Mouse (Mus musculus): Measurements from ENCODE around the gene Mettl2. TPM values are rescaled to one million over a fixed set of nuclear protein-coding genes. Genes with fewer than 3 reads are reported as not detected.

Gene Mettl2
- polyA plus RNA-seq, 1 experiment, result 17.2 TPM

- DNase-seq (ENCODE audit: low read depth), result no peak
These were observed 27.0 kb downstream of the Mettl2 start for GRCm38 (mm10) chr11:105153068-105153833.

- no peak for DNase-seq (ENCODE audit: low read depth)
These were observed 29.7 kb downstream of the Mettl2 start for GRCm38 (mm10) chr11:105155915-105156314.

- DNase-seq (ENCODE audit: low read depth), result no peak
These were observed 30.6 kb downstream of the Mettl2 start for GRCm38 (mm10) chr11:105156748-105157267.

GRCm38 (mm10) chr11:105158047-105158446 is 31.8 kb downstream of the Mettl2 start:
- no peak for DNase-seq (ENCODE audit: low read depth)

- DNase-seq (ENCODE audit: low read depth), result no peak
These were observed 33.6 kb downstream of the Mettl2 start for GRCm38 (mm10) chr11:105159673-105160360.

- no peak for DNase-seq (ENCODE audit: low read depth)
These were observed 35.2 kb downstream of the Mettl2 start for GRCm38 (mm10) chr11:105161411-105161810.

GRCm38 (mm10) chr11:105164516-105165510 is 38.6 kb downstream of the Mettl2 start:
- DNase-seq (ENCODE audit: low read depth), result no peak

- no peak for DNase-seq (ENCODE audit: low read depth)
These were observed 40.6 kb downstream of the Mettl2 start for GRCm38 (mm10) chr11:105166780-105167179.

- no peak for DNase-seq (ENCODE audit: low read depth)
These were observed 52.3 kb downstream of the Mettl2 start, which contains the start of gene Tlk2 for GRCm38 (mm10) chr11:105178516-105178915. TSS of gene Tlk2 (plus strand) at chr11:105178807.

GRCm38 (mm10) chr11:105179523-105179922 is 53.3 kb downstream of the Mettl2 start:
- no peak for DNase-seq (ENCODE audit: low read depth)

GRCm38 (mm10) chr11:105180471-105181091 is 54.4 kb downstream of the Mettl2 start:
- DNase-seq (ENCODE audit: low read depth), result no peak

- DNase-seq (ENCODE audit: low read depth), result no peak
These were observed 55.0 kb downstream of the Mettl2 start for GRCm38 (mm10) chr11:105181126-105181637.

- no peak for DNase-seq (ENCODE audit: low read depth)
These were observed 55.6 kb downstream of the Mettl2 start for GRCm38 (mm10) chr11:105181689-105182460.

- no peak for DNase-seq (ENCODE audit: low read depth)
These were observed 56.2 kb downstream of the Mettl2 start for GRCm38 (mm10) chr11:105182461-105182855.

GRCm38 (mm10) chr11:105184678-105185077 is 58.5 kb downstream of the Mettl2 start:
- no peak for DNase-seq (ENCODE audit: low read depth)

Other genes starting within 250 kb of the Mettl2 start
- gene Efcab3, start 62.8 kb upstream of the Mettl2 start, polyA plus RNA-seq (2012; rRNA removed), result 0.16 TPM in 1 of 2 replicates, not detected in the other
- gene Gm10842, start 20.5 kb downstream of the Mettl2 start, polyA plus RNA-seq (2012; rRNA removed), result not detected in 2 replicates
- gene Tlk2, start 52.4 kb downstream of the Mettl2 start, polyA plus RNA-seq (2012; rRNA removed), result 19.9 and 22.8 TPM in 2 replicates
- 16.3 and 18.4 TPM in 2 replicates for gene Mrc2, start 166.2 kb downstream of the Mettl2 start, polyA plus RNA-seq (2012; rRNA removed)

Data from gonadal fat pad, adult 2 months (tissue).